Mouse (Mus musculus): ENCODE results near the gene Slc9b2. TPM values are rescaled to one million over a fixed set of nuclear protein-coding genes. Genes with fewer than 3 reads are reported as not detected.

The Slc9b2 gene
- polyA plus RNA-seq, 1 experiment from 2014 or later, result 1.9 TPM

GRCm38 (mm10) chr3:135315720-135316425 is 8.4 kb downstream of the Slc9b2 start:
- 88% methylated on average over 9 of the region's 9 CpGs for WGBS

GRCm38 (mm10) chr3:135318331-135318730 is 10.8 kb downstream of the Slc9b2 start:
- no peaks in the 10 kb centered on the region for H3K36me3 ChIP-seq
- H3K27me3 ChIP-seq, result no peaks in the 10 kb centered on the region
- WGBS, result 82% methylated on average over 11 of the region's 11 CpGs
- H3K4me3 ChIP-seq, result no peak overlapping the region
- ATAC-seq (ENCODE audit: low read depth), result no peak
- no peaks in the 10 kb centered on the region for H3K4me1 ChIP-seq (replicated peaks)
- no peaks in the 10 kb centered on the region for H3K9me3 ChIP-seq
- H3K27ac ChIP-seq (replicated peaks), result no peak overlapping the region
- no peak overlapping the region for H3K4me2 ChIP-seq
- no peak overlapping the region for H3K9ac ChIP-seq

More at GRCm38 (mm10) chr3:135315720-135316425, 8.4 kb downstream of the Slc9b2 start:
- Histone ChIP-seq H3K27ac (replicated peaks) (no peak overlapping the region), H3K4me1 (replicated peaks) (no peaks in the 10 kb centered on the region), H3K27me3 (no peaks in the 10 kb centered on the region), H3K4me3 (no peak overlapping the region), H3K9me3 (no peaks in the 10 kb centered on the region), H3K36me3 (no peaks in the 10 kb centered on the region), H3K9ac (no peak overlapping the region), H3K4me2 (no peak overlapping the region)
- no peak for ATAC-seq (ENCODE audit: low read depth)

- 17% methylated on average over 6 of the region's 6 CpGs for WGBS
- Histone ChIP-seq H3K4me2 (no peak overlapping the region), H3K4me1 (replicated peaks) (peaks cover 4% of the 10 kb centered on the region; the same call in 1 of the 2 replicates), H3K36me3 (no peaks in the 10 kb centered on the region), H3K27me3 (no peaks in the 10 kb centered on the region), H3K27ac (replicated peaks) (no peak overlapping the region), H3K9ac (no peak overlapping the region), H3K4me3 (no peak overlapping the region), H3K9me3 (no peaks in the 10 kb centered on the region)
- no peak for ATAC-seq (ENCODE audit: low read depth)
These were observed 16.9 kb downstream of the Slc9b2 start for GRCm38 (mm10) chr3:135324354-135324753.

- peaks cover 4% of the 10 kb centered on the region; the same call in 1 of the 2 replicates for H3K4me1 ChIP-seq (replicated peaks)
- H3K9me3 ChIP-seq, result no peaks in the 10 kb centered on the region
- ATAC-seq (ENCODE audit: low read depth), result no peak
- H3K4me2 ChIP-seq, result no peak overlapping the region
- no peak overlapping the region for H3K9ac ChIP-seq
- WGBS, result 75% methylated on average over 6 of the region's 6 CpGs
- H3K27ac ChIP-seq (replicated peaks), result no peak overlapping the region
- no peaks in the 10 kb centered on the region for H3K27me3 ChIP-seq
- no peak overlapping the region for H3K4me3 ChIP-seq
- H3K36me3 ChIP-seq, result no peaks in the 10 kb centered on the region
These were observed 19.7 kb downstream of the Slc9b2 start for GRCm38 (mm10) chr3:135327176-135327575.

- 54% methylated on average over 2 of the region's 2 CpGs for WGBS
- H3K4me2 ChIP-seq, result no peak overlapping the region
- H3K27ac ChIP-seq (replicated peaks), result no peak overlapping the region
- ATAC-seq (ENCODE audit: low read depth), result no peak
- H3K4me1 ChIP-seq (replicated peaks), result peaks cover 4% of the 10 kb centered on the region; the same call in 1 of the 2 replicates
- no peak overlapping the region for H3K9ac ChIP-seq
- H3K27me3 ChIP-seq, result no peaks in the 10 kb centered on the region
- H3K4me3 ChIP-seq, result no peak overlapping the region
- no peaks in the 10 kb centered on the region for H3K36me3 ChIP-seq
- H3K9me3 ChIP-seq, result no peaks in the 10 kb centered on the region
These were observed 20.1 kb downstream of the Slc9b2 start for GRCm38 (mm10) chr3:135327601-135328000.

- no peak overlapping the region for H3K4me2 ChIP-seq
- ATAC-seq (ENCODE audit: low read depth), result no peak
- H3K27me3 ChIP-seq, result no peaks in the 10 kb centered on the region
- peaks cover 4% of the 10 kb centered on the region; the same call in 1 of the 2 replicates for H3K4me1 ChIP-seq (replicated peaks)
- 40% methylated on average over 3 of the region's 3 CpGs for WGBS
- no peak overlapping the region for H3K27ac ChIP-seq (replicated peaks)
- H3K4me3 ChIP-seq, result no peak overlapping the region
- no peak overlapping the region for H3K9ac ChIP-seq
- H3K9me3 ChIP-seq, result no peaks in the 10 kb centered on the region
- no peaks in the 10 kb centered on the region for H3K36me3 ChIP-seq
These were observed 21.1 kb downstream of the Slc9b2 start for GRCm38 (mm10) chr3:135328560-135328959.

GRCm38 (mm10) chr3:135332691-135333090 is 25.2 kb downstream of the Slc9b2 start:
- no peak for ATAC-seq (ENCODE audit: low read depth)
- Histone ChIP-seq H3K27ac (replicated peaks) (no peak overlapping the region), H3K9me3 (no peaks in the 10 kb centered on the region)

GRCm38 (mm10) chr3:135333763-135334162 is 26.3 kb downstream of the Slc9b2 start:
- H3K9ac ChIP-seq, result no peak overlapping the region
- no peak for ATAC-seq (ENCODE audit: low read depth)
- H3K9me3 ChIP-seq, result no peaks in the 10 kb centered on the region
- no peaks in the 10 kb centered on the region for H3K27me3 ChIP-seq
- H3K27ac ChIP-seq (replicated peaks), result no peak overlapping the region
- no peak overlapping the region for H3K4me2 ChIP-seq
- H3K4me3 ChIP-seq, result no peak overlapping the region
- H3K36me3 ChIP-seq, result no peaks in the 10 kb centered on the region
- WGBS, result 40% methylated on average over 4 of the region's 4 CpGs
- no peaks in the 10 kb centered on the region for H3K4me1 ChIP-seq (replicated peaks)

More at GRCm38 (mm10) chr3:135332691-135333090, 25.2 kb downstream of the Slc9b2 start:
- Histone ChIP-seq H3K9ac (no peak overlapping the region), H3K4me1 (replicated peaks) (no peaks in the 10 kb centered on the region), H3K36me3 (no peaks in the 10 kb centered on the region), H3K27me3 (no peaks in the 10 kb centered on the region), H3K4me2 (no peak overlapping the region), H3K4me3 (no peak overlapping the region)

- Histone ChIP-seq H3K36me3 (no peaks in the 10 kb centered on the region), H3K4me1 (replicated peaks) (no peaks in the 10 kb centered on the region), H3K9ac (no peak within 1 kb of the TSS), H3K27ac (replicated peaks) (no peak within 1 kb of the TSS), H3K4me2 (no peak within 1 kb of the TSS), H3K27me3 (no peaks in the 10 kb centered on the region), H3K4me3 (no peak within 1 kb of the TSS), H3K9me3 (no peaks in the 10 kb centered on the region)
- ATAC-seq (ENCODE audit: low read depth), result no peak
- WGBS, result 80% methylated on average over 14 of the region's 14 CpGs
These were observed 40.3 kb downstream of the Slc9b2 start, which contains the start of gene Slc9b1 for GRCm38 (mm10) chr3:135347739-135348264. TSS of gene Slc9b1 (plus strand) at chr3:135348029.

GRCm38 (mm10) chr3:135349022-135349421 is 41.5 kb downstream of the Slc9b2 start:
- Histone ChIP-seq H3K4me1 (replicated peaks) (no peaks in the 10 kb centered on the region), H3K4me2 (no peak overlapping the region), H3K27me3 (no peaks in the 10 kb centered on the region), H3K9ac (no peak overlapping the region), H3K9me3 (no peaks in the 10 kb centered on the region), H3K4me3 (no peak overlapping the region), H3K36me3 (no peaks in the 10 kb centered on the region), H3K27ac (replicated peaks) (no peak overlapping the region)
- ATAC-seq (ENCODE audit: low read depth), result no peak

GRCm38 (mm10) chr3:135351857-135352256 is 44.4 kb downstream of the Slc9b2 start:
- H3K9ac ChIP-seq, result no peak overlapping the region
- H3K4me3 ChIP-seq, result no peak overlapping the region
- ATAC-seq (ENCODE audit: low read depth), result no peak
- no peak overlapping the region for H3K27ac ChIP-seq (replicated peaks)
- no peaks in the 10 kb centered on the region for H3K4me1 ChIP-seq (replicated peaks)
- no peaks in the 10 kb centered on the region for H3K9me3 ChIP-seq
- H3K27me3 ChIP-seq, result no peaks in the 10 kb centered on the region
- WGBS, result 95% methylated on average over 3 of the region's 3 CpGs
- H3K4me2 ChIP-seq, result no peak overlapping the region
- no peaks in the 10 kb centered on the region for H3K36me3 ChIP-seq

- no peak overlapping the region for H3K9ac ChIP-seq
- no peaks in the 10 kb centered on the region for H3K27me3 ChIP-seq
- no peaks in the 10 kb centered on the region for H3K4me1 ChIP-seq (replicated peaks)
- H3K9me3 ChIP-seq, result no peaks in the 10 kb centered on the region
- H3K27ac ChIP-seq (replicated peaks), result no peak overlapping the region
- no peak overlapping the region for H3K4me3 ChIP-seq
- H3K4me2 ChIP-seq, result no peak overlapping the region
- ATAC-seq (ENCODE audit: low read depth), result no peak
- 92% methylated on average over 4 of the region's 4 CpGs for WGBS
- no peaks in the 10 kb centered on the region for H3K36me3 ChIP-seq
These were observed 49.9 kb downstream of the Slc9b2 start for GRCm38 (mm10) chr3:135357394-135357793.

- Histone ChIP-seq H3K4me1 (replicated peaks) (no peaks in the 10 kb centered on the region), H3K4me2 (no peak overlapping the region), H3K27me3 (no peaks in the 10 kb centered on the region), H3K9ac (no peak overlapping the region), H3K4me3 (no peak overlapping the region), H3K27ac (replicated peaks) (no peak overlapping the region), H3K36me3 (no peaks in the 10 kb centered on the region), H3K9me3 (no peaks in the 10 kb centered on the region)
- WGBS, result 78% methylated on average over 3 of the region's 3 CpGs
- no peak for ATAC-seq (ENCODE audit: low read depth)
These were observed 68.3 kb downstream of the Slc9b2 start for GRCm38 (mm10) chr3:135375836-135376235.
